Mouse (Mus musculus) lung, adult 18-20 months (tissue): ENCODE results near the gene Prg4.

Experiments
- DNase-seq, 2 experiments: peaks; one replicate each; pipeline ENCODE4 v3.0.0; 2022; ENCODE audit warnings: mixed read lengths in 2 of 2

Gene Prg4

DNA sequence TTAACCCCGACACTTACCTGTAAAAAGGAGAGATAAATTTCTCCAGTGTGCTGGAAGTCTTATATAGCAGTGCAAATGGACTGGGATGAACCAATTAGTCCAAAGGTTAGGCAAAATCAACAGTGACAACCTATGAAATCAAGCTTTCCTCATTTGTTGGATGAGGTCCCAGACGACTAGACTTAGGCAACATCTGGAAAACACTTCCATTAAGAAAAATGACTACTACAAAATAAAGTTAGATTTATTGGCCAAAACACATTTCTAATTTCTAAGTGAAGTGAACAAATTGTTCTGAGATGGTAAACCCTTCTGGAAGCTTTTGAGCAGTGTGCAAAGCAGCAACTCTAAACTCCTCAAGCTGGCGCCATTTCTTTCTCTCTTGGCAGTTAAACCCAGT is at the start of gene Prg4:
Gene Prg4, minus strand, starts transcription at position 34 of the 400 bp plus-strand sequence.
- DNase-seq = peak in 1 of 2 experiments; percentile 21

DNA sequence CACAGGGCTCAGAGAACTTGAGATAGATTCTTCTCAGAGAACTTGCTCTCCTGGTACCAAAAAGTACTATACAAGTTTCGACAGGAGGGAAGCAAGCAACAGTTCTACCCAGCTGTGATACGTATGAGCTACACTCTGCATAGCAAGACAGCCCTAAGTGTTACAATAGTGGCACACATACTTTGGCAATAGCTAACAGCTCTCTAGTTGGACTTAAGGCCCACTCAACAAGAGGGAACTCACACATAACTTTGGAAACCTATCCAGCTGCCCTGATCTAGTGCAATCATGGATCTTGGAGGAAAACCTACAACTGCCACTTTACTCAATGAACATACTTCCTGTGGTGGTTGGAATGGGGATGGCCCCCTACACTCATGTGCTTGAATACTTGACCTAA is 47.1 kb upstream of the Prg4 start:
- DNase-seq = no peak

DNA sequence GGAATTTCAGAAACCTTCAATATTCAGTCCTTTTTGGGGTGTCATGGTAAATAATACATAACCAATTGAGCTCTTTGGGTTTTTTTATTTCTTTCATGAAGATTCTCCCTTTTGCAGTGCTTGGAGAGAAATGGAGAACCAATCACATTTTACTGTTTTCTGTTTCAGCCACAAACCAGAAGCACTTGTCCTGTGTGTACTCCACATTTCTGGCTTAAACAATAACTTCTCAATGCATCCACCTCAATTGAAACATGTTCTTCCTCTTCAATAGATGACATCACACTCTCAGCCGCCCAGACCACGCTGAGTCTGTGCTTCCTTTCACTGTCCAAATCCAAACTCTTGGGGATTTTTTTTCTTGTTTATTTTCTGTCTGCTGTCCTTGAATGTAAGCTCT is 39.8 kb upstream of the Prg4 start:
- no peak for DNase-seq

DNA sequence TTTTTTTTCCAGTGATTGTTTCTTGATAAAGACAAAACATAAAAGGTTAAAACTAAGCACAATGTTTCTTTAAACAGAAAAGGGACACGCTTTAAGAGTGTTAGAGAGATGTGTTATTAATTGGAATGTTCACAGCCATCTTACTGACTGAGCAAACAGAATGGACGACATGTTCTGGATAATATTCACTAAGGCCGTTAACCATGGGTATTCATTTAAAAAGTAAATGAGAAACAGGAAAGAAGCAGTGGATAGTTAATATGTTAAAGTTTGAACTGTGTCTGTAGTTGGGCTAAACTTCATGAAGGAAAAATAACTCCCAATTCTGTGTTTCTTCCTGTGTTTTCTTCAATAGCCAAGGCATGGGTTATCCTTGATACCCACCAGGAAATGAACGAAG is 37.4 kb upstream of the Prg4 start:
- DNase-seq = no peak

DNA sequence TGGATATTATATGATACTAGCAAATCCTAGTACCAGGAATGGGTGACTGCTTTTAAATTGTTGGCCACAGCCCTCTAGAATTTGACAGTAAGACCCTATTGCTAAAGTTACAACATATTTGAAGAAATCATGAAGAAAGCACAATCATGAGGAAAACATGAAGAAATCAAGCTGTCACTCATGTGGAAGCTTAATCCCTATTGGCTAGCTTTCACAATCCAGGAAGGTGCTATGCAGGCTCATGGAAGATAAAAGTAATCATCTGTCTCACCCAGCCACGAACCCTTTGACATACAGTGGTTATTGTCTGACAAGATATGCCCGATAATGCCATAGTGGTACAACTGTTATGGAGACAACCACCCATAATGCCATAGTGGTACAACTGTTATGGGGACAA is 32.2 kb upstream of the Prg4 start:
- DNase-seq = no peak

DNA sequence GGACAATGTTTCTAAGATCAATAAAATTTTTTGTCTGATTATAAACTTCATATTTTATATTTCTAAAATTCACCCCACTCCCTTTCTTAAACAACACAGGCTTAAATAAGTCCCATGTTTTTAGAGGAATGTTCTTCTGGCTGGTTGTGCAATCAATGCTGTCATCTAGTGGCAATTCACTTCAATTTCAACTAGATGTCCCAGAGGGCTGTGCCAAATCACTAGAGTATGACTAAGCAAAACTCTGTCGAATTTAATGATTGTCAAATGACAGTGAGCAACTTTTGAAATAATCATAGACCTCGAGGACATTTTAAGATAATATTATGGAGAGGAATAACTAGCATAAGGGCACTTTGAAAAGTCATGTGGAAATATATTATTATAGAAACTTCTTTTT is 31.7 kb upstream of the Prg4 start:
- DNase-seq = peak; percentile 4 to 58

DNA sequence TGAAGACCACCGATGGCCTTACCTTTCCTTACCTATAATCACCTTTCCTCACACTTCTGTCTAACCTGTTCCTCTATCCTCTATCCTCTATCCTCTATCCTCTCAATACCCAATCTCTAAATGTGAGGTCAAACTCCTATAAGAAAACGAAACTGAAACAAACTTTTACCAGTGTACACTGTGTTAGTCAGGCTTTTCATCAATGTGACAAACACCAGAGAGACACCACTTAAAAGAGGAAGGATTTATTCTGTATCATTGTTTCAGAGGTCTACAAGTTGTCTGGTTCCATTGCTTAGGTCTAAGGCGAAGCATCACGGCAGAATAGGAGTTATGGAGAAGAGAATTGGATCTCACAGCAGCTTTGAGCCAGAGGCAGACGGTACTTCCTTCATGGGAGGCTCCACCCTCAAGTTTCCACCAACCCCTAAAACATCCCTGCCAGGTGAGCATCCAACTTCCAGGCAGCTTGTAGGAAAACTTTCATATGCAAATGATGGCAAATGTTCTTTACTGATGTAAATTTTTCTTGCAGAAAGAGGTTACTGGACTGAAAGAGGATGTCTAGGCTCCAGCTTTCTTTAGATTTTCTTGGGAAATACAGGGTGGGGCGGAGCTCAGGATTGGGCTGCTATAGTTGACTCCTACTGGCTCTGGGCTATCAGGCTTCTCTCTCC is 30.8 kb upstream of the Prg4 start:
- DNase-seq = no peak

DNA sequence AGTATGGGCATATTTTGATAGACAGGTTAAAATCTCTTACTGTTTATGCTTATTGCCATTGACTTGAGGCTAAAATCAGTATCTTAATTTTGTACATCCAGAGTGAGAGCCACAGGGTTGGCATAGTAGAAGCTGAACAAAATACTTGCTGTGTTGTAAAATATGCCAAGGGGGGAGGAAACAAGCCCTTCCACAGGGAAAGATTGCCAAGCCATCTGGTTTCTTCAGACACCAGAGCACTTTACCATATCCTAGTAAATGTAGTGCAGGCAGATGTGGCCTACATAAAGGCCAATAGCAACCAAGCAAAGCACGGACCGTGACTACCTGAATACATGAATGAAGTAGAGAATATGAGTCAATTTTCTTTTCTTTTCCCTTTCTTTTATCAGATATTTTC is 23.2 kb upstream of the Prg4 start:
- no peak for DNase-seq

DNA sequence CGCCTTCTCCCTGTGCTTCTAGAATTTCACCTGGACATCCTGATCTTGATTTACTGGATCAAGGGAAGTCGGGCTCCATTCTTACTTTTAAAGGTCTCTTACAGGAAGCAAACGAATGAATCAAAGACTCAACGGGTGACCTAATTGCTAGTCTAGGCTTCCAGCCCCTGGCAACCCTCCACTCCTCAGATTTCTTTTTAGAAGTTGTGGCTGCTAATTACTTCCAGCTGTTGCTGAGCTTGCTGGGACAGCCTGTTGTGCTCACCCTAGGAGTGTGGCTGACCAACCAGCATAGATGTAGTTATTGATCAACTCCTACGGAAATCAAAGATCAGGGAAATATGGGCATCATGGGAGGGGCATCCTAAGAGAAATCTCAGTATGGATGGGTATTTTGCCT is 14.7 kb upstream of the Prg4 start:
- DNase-seq = peak in 1 of 2 experiments; percentile 20

DNA sequence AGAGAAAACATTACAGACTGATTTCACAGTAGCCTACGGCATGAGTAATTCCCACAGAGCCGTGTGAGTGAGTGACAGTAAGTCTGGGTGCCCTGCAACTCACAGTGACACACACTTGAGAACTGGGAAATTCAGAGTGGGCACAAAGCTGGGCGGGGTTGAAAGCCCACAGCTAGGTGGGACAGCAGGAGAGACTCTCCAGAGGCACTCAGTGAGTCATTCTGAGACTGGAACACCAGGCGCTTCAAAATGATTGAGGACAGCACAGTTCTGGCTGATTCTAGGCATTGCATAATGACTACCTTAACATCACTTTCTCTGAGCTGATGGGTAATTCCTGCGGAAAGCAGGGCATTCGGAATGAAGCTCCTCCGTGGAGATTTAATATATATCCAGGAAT is 6.6 kb upstream of the Prg4 start:
- DNase-seq = peak in 1 of 2 experiments; percentile 38

DNA sequence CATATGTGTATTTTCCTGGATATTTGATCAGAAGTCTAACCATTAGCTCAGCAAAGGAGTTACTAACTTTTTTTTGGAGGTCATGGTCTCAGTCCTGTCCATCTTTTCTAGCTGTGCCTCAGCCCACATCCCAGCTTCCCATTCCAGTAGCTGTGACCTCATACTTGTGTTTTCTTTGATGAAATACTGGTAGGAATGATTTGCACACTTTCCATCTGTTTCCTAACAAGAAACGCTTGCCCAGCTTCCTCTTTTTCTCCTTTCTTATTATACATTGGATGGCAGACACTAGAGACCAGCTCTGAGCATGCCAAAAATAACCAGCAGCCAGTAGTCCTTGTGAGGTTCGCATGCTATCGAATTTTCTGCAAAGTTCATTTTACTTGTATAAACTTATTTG is 4.0 kb upstream of the Prg4 start:
- DNase-seq = no peak

DNA sequence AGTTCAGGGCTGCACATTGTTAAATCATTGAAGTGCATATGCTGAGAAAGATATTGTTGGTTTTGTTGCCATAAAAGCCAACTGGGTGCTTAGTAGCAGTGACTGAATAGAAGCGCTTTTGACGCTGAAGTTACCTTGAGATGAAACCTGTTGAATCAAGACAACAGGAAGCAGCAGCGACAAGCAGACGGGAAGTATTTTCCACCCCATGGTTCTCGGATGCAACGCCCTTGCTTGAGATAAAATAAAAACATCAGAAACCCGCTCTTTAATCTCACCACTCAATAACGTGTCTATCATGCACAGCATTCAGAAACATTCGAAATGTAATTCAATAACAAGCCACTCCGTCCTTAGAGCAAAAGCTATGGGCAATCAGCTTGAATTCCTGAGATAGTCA is 601 bp downstream of the Prg4 start:
- no peak for DNase-seq

DNA sequence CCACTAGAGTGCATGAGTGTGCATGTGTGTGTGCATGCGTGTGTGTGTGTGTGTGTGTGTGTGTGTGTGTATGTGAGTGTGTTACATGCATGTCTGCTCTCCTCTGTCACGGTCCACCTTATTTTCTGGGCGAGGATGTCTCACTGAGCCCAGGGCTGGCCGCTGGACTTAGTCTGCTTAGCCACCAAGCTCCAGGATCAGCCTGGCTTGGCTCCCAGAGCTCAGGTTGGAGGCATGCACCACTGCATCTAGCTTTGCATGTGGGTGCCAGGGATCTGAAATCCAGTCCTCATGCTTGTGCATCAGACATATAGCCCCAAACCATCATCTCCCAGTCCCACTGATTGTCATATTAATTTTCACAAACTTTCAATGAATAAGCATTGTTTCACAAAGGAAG is 2.3 kb downstream of the Prg4 start:
- no peak for DNase-seq

DNA sequence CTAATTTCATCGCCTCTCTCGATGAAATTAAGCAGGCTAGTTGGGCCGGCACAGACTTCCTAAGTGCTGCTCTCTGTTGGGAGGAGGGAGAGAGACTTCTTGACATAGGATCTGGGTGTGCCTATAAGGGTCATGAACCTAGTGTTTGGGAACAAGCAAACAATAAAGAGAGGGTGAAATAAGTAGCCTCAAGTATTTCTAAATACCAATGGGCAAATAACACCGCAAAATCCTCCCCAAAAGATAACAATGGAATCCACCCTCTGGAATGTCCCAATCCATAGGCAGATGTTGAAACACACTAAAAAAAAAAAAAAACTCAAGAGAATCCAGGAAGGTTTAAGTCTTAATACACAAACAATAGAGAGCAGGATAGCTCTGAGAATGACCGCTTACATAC is 2.9 kb downstream of the Prg4 start:
- DNase-seq = peak in 1 of 2 experiments; percentile 38

DNA sequence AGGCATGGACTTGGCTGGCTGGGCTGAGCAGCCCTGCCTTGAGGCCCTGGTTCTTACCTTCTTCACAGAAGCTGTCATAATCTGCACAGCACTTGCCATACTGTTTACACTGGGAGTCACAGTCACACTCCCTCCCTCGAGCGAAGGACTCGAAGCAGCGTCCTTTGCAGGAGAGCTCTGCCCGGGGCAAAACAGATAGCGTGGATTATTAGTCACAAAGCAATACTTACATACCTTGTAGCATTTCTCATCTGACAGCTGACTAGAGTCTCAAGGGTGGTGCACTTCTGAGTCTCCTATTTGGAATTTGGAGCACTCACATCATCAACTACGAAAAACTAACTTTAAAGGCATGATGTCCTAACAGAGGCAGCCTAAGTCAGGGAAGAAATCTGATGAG is 5.4 kb downstream of the Prg4 start:
- DNase-seq = peak in 1 of 2 experiments; percentile 8

DNA sequence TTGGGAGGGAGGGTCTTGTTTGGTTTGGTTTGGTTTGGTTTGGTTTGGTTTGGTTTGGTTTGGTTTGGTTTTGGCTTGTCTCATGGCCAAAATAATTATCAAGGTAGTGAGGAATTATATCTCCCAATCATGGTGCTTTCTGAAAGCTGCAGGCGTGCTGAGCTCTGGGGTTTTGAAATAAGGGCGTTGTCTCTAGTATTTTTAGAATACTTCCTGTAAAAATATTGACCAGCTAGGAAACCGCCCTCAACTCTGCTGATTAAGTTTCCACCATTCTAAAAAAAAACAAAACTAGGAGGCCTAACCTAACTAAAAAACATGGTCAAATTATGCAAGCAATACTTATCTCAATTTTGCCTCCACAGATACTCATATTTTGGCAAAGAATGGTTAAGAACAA is 6.4 kb downstream of the Prg4 start:
- DNase-seq = peak in 1 of 2 experiments; percentile 10

DNA sequence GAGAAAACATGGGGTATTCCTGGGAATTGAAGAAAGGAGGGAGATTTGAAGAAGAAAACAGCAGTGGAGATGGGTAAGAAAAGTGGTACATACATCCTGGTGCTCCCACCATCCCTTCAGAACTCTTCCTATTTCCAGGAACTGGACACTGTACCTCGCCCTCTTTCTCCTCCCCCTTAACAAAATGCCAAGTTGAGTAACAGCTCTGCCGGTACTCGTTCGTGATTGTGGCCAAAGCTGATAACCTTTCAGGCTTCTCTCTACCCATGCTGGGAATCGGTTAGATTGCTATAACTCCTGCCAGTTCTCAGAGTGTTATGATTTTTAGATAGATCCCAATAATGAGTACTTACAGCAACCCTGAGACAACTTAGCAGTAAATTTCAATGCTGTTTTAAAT is 7.0 kb downstream of the Prg4 start:
- DNase-seq = peak in 1 of 2 experiments; percentile 25

DNA sequence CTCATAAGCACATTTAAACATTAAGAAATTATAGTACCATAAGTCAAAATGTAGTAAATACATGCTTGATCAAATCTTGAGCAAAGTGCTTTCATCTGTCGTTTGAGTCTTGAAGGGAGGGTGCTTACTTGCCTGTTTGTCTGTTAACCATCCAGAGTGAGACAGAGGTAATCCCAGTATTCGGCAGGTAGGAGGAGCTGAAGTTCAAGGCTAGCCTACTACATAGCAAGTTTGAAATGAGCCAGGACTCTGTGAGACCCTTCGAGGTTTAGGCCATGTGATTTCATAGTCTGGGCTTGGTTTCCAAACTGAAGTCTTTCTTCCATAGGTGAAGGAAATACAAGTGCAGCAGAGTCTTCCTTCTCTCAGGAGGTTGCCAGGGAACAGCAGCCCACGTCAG is 24.2 kb downstream of the Prg4 start:
- no peak for DNase-seq

DNA sequence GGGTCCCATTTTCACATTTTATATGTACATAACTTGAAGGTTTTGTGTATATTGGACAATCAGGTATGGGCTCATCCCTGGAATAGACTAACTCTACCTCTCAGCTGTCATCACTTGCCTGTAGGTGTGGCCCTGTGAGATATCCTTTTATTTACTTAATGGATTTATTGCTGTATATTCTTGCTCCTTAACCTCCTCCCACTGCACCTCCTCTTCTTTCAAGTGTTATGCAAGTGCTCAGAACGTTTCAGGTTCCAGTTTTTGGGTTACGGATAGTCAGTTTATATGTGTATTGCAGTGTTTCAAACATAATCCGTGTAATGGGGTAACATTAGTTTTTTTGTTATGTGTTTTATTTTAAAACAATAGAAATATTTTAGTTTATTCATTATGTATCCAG is 27.3 kb downstream of the Prg4 start:
- no peak for DNase-seq

DNA sequence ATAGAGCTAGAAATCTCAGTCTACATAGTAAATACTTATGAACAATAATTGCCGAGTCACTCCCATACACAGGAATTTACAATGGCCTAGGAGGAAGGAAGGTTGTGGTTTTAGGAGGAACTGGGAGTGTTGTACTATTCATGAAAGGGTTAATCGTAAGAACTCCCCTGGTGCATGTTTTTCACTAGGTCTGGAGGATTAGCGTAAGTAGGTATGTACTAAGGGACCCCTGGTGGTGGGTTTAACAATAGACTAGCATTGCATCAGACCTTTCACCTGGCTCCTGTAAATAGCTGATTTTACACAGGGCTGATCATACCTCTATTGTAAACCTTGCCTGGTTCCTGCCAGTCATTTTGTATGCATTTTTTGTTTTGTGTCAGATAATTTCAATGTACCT is 39.7 kb downstream of the Prg4 start:
- no peak for DNase-seq

DNA sequence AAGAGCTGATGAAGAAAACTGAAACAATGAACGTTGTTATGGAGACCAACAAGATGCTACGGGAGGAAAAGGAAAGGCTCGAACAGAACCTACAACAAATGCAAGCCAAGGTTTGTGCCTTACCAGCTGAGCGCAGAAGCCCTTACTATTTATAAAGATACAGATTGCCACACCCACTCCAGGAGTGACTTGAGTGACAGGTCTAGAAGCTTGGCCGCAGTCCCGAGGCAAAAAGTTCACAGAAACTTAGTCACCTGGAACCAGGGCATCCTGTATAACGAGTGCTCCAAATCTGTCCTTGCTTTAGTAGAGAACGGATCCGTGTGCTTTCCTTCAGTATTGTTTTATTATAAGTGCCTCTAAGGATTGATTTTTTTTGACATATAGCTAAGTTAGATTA is 40.3 kb downstream of the Prg4 start:
- DNase-seq = peak in 1 of 2 experiments; percentile 15

DNA sequence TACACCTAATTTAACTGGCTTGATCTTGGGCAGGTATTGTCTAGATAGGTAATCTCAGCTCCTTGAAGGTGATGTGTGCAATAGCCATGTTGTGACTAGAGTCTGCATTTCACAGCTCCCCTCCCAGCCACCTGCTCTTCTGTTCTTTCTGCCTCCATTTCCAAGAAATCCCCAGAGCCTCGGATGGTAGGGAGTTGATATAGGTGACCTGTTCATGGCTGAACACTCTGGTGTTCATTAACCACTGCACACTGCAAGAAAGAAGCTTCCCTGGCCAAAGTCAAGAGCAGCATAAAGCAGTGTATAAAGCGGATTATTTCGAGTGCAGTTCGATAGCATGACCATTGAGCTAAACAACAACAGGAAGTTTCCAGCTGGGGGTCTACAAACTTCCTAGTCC is 47.5 kb downstream of the Prg4 start:
- no peak for DNase-seq

DNA sequence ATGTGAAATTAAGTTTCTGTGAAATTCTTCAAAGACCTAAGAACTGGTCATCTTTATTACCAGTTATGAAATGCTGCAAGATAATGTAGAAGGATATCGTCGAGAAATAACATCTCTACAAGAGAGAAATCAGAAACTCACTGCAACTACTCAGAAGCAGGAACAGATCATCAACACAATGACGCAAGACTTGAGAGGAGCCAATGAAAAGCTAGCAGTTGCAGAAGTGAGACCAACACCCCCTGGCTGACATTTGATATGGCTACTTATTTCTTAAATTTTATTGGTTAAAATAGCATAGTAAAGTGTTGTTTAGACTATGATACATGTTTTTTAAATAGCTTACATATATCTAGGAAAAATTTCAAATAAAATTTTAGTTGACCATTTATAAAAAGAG is 50.0 kb downstream of the Prg4 start:
- no peak for DNase-seq

DNA sequence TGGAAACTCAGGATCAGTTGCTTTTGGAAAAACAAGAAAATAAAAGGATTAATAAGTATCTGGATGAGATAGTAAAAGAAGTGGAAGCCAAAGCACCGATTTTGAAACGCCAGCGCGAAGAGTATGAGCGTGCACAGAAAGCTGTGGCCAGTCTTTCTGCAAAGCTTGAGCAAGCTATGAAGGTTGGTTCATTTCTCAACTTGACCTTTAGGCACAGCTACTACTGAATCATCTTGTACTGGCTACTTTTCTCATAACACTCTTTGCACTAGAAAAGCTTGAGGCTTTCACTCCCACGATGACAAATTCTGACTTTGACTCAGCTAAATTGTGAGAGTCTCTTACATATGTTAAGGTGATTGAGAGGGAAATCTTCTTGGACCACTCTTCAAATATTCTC is 56.0 kb downstream of the Prg4 start:
- no peak for DNase-seq

DNA sequence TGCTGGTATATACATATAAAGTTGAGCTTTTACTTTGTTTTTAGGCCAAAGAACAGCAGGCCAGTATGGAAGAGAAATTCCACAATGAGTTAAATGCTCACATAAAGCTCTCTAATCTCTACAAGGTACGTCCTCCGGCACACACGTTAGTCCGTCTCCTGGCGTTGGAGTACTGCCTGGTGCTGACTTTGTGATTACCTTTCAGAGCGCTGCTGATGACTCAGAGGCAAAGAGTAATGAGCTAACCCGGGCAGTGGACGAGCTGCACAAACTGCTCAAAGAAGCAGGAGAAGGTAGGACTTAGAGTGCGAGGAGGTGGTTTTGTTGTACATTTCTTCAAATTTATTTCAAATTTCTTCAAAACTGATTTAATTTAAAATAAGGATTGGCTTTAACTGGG is 58.7 kb downstream of the Prg4 start:
- DNase-seq = no peak

DNA sequence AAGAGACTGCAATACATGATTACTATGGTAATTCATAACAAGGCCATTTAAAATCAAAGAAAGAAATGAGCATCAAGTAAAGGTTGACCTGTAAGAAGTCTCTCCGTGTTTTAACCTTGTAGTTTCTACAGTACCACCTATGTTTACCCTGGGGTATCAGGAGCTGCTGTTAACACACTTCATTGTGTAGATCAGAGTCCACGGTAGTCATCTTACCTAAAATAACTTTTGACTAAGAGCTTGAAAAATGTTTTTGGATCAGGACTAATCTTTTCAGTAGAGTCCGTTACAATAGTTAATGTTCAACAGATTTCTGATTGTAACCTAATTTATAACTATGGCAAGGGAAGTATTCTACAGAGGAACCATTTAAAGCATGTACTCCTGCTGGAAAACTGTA is 61.4 kb downstream of the Prg4 start:
- DNase-seq = no peak
